Mouse (Mus musculus) limb, embryonic 11.5 days (tissue): ENCODE measurements at regions not wholly inside any gene's neighbourhood (a gene's known extent, or its start where the extent isn't known, plus 50 kb on each side); places are given as distances from the start of the nearest gene placed in this dataset.
A peak's percentile ranks its signal among the peaks of the same experiment; 100 is the strongest.

Source experiments
- ATAC-seq: fragments of 200-750 bp; cut with Nextera tagmentation; 2 replicates; pipeline ENCODE4 v1.8.0; 2017; ENCODE audit warnings: low read depth; ENCODE audit not compliant: insufficient number of reproducible peaks, low FRiP score, low TSS enrichment
- DNase-seq: peaks from one replicate; pipeline ENCODE4 v3.0.0-alpha.2; 2015; ENCODE audit warnings: low spot score
- H3K27ac ChIP-seq: fragments of 300-500 bp; sonication (generic); replicated peaks from 2 replicates; pipeline ENCODE4 v1.5.1; 2014; ENCODE audit warnings: low read depth, mild to moderate bottlenecking, low read length
- H3K27me3 ChIP-seq: fragments of 300-500 bp; sonication (generic); 2 replicates; pipeline ENCODE4 v1.6.1; 2014; ENCODE audit warnings: mild to moderate bottlenecking, low read length, mixed read lengths; ENCODE audit not compliant: control insufficient read depth, insufficient read depth
- H3K36me3 ChIP-seq: fragments of 300-500 bp; sonication (generic); 2 replicates; pipeline ENCODE4 v1.6.1; 2014; ENCODE audit warnings: mild to moderate bottlenecking, low read length, moderate library complexity, mixed read lengths; ENCODE audit not compliant: control insufficient read depth, insufficient read depth
- H3K4me1 ChIP-seq: fragments of 300-500 bp; sonication (generic); 2 replicates; pipeline ENCODE4 v1.6.1; 2014; ENCODE audit warnings: low read length, mixed read lengths; ENCODE audit not compliant: control insufficient read depth, insufficient read depth
- H3K4me2 ChIP-seq: fragments of 300-500 bp; sonication (generic); 2 replicates; pipeline ENCODE4 v1.6.1; 2014; ENCODE audit warnings: low read depth, mild to moderate bottlenecking, moderate library complexity; ENCODE audit not compliant: severe bottlenecking
- H3K4me3 ChIP-seq: fragments of 300-500 bp; sonication (generic); 2 replicates; pipeline ENCODE4 v1.5.1; 2014; ENCODE audit warnings: low read depth, low read length
- H3K9ac ChIP-seq: fragments of 300-500 bp; sonication (generic); 2 replicates; pipeline ENCODE4 v1.6.1; 2014; ENCODE audit warnings: mild to moderate bottlenecking, low read length
- H3K9me3 ChIP-seq: fragments of 300-500 bp; sonication (generic); 2 replicates; pipeline ENCODE4 v1.6.1; 2016; ENCODE audit warnings: low read length; ENCODE audit not compliant: control insufficient read depth
- WGBS: fragments of 180-500 bp; shearing (Covaris S2); extraction: QIAGEN DNeasy Blood & Tissue Kit; methylation state at CpG from one replicate; pipeline ENCODE4 v1.1.7; 2014; 5-methylcytosine and 5-hydroxymethylcytosine counted together

- Histone ChIP-seq H3K9me3 (no peaks in the 10 kb centered on the region), H3K4me2 (no peak overlapping the region), H3K4me3 (no peak overlapping the region), H3K36me3 (no peaks in the 10 kb centered on the region), H3K27ac (no peak overlapping the region), H3K4me1 (peaks cover 16% of the 10 kb centered on the region), H3K9ac (no peak overlapping the region), H3K27me3 (0 out of 2 replicates have a peak, but pooled peaks cover 2% of the 10 kb centered on the region)
- DNase-seq: no peak
- no peak for ATAC-seq
- WGBS: 79% methylated on average over 7 of the region's 7 CpGs
Observed at GRCm38 (mm10) chr19:59684292-59684691, 226.1 kb downstream of the Emx2 start.

- H3K4me1 ChIP-seq: peaks cover 17% of the 10 kb centered on the region
- 37% methylated on average over 19 of the region's 19 CpGs for WGBS
- H3K27me3 ChIP-seq: peaks cover 8% of the 10 kb centered on the region; the same call in 1 of the 2 replicates
- H3K36me3 ChIP-seq: no peaks in the 10 kb centered on the region
- no peak overlapping the region for H3K9ac ChIP-seq
- ATAC-seq (no peak), DNase-seq (peak; percentile 46)
- no peak overlapping the region for H3K27ac ChIP-seq
- no peak overlapping the region for H3K4me3 ChIP-seq
- no peak overlapping the region for H3K4me2 ChIP-seq
- H3K9me3 ChIP-seq: no peaks in the 10 kb centered on the region
Observed at GRCm38 (mm10) chr19:59685826-59686717, 227.9 kb downstream of the Emx2 start.

GRCm38 (mm10) chr19:59687206-59687605 is 229.0 kb downstream of the Emx2 start:
- Histone ChIP-seq H3K36me3 (no peaks in the 10 kb centered on the region), H3K4me1 (peaks cover 21% of the 10 kb centered on the region), H3K9me3 (no peaks in the 10 kb centered on the region), H3K27ac (no peak overlapping the region), H3K4me2 (no peak overlapping the region), H3K4me3 (no peak overlapping the region), H3K27me3 (peaks cover 8% of the 10 kb centered on the region; the same call in 1 of the 2 replicates), H3K9ac (no peak overlapping the region)
- ATAC-seq (no peak), DNase-seq (peak; percentile 26)
- 62% methylated on average over 7 of the region's 7 CpGs for WGBS

GRCm38 (mm10) chr19:59687681-59688080 is 229.5 kb downstream of the Emx2 start:
- Histone ChIP-seq H3K4me3 (no peak overlapping the region), H3K4me2 (no peak overlapping the region)
- 70% methylated on average over 1 of the region's 1 CpGs for WGBS

GRCm38 (mm10) chr19:59691541-59692096 is 233.4 kb downstream of the Emx2 start:
- Histone ChIP-seq H3K36me3 (no peaks in the 10 kb centered on the region), H3K4me3 (no peak overlapping the region), H3K27me3 (peaks cover 15% of the 10 kb centered on the region; the same call in 1 of the 2 replicates), H3K9me3 (no peaks in the 10 kb centered on the region), H3K9ac (no peak overlapping the region), H3K27ac (no peak overlapping the region), H3K4me2 (no peak overlapping the region), H3K4me1 (peaks cover 12% of the 10 kb centered on the region)
- DNase-seq (peak; percentile 64), ATAC-seq (no peak)
- 14% methylated on average over 15 of the region's 15 CpGs for WGBS

More at GRCm38 (mm10) chr19:59687681-59688080, 229.5 kb downstream of the Emx2 start:
- Histone ChIP-seq H3K36me3 (no peaks in the 10 kb centered on the region), H3K27me3 (peaks cover 8% of the 10 kb centered on the region; the same call in 1 of the 2 replicates), H3K27ac (no peak overlapping the region), H3K4me1 (peaks cover 21% of the 10 kb centered on the region), H3K9ac (no peak overlapping the region), H3K9me3 (no peaks in the 10 kb centered on the region)
- no peak for ATAC-seq
- no peak for DNase-seq

GRCm38 (mm10) chr19:59697628-59698027 is 239.5 kb downstream of the Emx2 start:
- Histone ChIP-seq H3K27me3 (0 out of 2 replicates have a peak, but pooled peaks cover 11% of the 10 kb centered on the region), H3K27ac (no peak overlapping the region), H3K4me2 (no peak overlapping the region), H3K4me1 (no peaks in the 10 kb centered on the region), H3K36me3 (no peaks in the 10 kb centered on the region), H3K4me3 (no peak overlapping the region), H3K9ac (no peak overlapping the region), H3K9me3 (no peaks in the 10 kb centered on the region)
- 36% methylated on average over 5 of the region's 5 CpGs for WGBS
- no peak for DNase-seq
- ATAC-seq: no peak

GRCm38 (mm10) chr19:59700187-59700586 is 242.0 kb downstream of the Emx2 start:
- Histone ChIP-seq H3K4me2 (no peak overlapping the region), H3K27me3 (0 out of 2 replicates have a peak, but pooled peaks cover 4% of the 10 kb centered on the region), H3K4me3 (no peak overlapping the region), H3K36me3 (no peaks in the 10 kb centered on the region), H3K9ac (no peak overlapping the region), H3K9me3 (no peaks in the 10 kb centered on the region), H3K27ac (no peak overlapping the region), H3K4me1 (no peaks in the 10 kb centered on the region)
- DNase-seq (no peak), ATAC-seq (no peak)
- WGBS: 61% methylated on average over 3 of the region's 3 CpGs

GRCm38 (mm10) chr19:59707106-59707505 is 236.3 kb downstream of the Rab11fip2 start:
- H3K9ac ChIP-seq: no peak overlapping the region
- 71% methylated on average over 5 of the region's 5 CpGs for WGBS
- DNase-seq (no peak), ATAC-seq (no peak)
- no peaks in the 10 kb centered on the region for H3K9me3 ChIP-seq
- H3K36me3 ChIP-seq: no peaks in the 10 kb centered on the region
- H3K27me3 ChIP-seq: 0 out of 2 replicates have a peak, but pooled peaks cover 2% of the 10 kb centered on the region
- no peak overlapping the region for H3K4me2 ChIP-seq
- no peak overlapping the region for H3K4me3 ChIP-seq
- no peak overlapping the region for H3K27ac ChIP-seq
- no peaks in the 10 kb centered on the region for H3K4me1 ChIP-seq
